Mouse (Mus musculus) kidney, postnatal 10 days (tissue): ENCODE data around the gene Dxo.

ENCODE experiments used
- DNase-seq: peaks from one replicate; pipeline ENCODE4 v3.0.0; 2021; ENCODE audit warnings: mixed read lengths

Dxo gene

DNA sequence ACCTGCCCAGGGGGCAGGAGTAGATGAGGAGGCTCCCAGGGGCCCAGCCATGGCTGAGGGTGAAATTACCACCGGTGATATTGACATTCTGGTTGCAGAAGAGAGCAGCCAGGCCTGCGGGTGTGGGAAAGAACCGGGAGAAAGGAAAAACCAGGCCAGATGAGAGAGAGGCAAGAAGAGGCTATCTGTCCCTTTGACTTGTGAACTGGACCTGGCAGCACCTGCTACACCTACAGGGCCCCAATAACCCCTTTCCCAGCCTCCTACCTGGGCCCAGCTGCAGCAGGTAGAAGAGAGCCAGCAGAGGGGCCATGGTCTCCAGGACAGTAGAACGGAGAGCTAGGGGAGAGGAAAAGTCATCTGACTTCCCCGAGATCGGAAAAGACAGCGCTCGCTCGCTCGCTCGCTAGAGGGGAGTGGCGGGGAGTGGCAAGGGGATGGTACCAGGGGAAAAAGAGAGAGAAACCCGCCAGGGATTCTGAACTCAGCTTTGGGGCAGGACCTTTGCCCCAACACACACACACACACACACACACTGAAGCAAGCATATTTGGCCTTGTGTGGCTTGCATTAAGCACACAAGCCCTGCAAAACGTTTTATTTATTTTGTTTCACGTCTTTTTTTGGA, 45.0 kb downstream of the Dxo start, which contains the start of gene Gm20547:
Gene Gm20547, minus strand, starts transcription at position 360 of the 628 bp plus-strand sequence.
- peak; percentile 42 for DNase-seq

DNA sequence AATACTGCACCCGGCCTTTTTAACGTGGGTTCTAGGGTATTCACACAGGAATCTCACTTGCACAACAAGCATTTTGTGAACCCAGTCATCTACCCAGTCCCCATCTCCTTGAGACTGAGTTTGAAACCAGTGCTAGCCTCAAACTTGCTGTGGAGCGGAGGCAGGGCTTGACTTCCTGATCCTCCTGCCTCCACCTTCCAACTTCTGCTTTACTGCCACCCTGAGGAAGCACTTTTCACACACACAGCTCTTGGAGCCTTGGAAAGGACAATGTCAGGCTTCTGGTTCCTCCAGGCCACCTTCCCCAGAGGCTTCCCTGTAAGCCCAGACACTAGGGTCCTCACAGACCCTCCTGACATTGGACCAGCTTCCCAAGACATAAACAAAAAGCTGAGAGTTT, 46.5 kb downstream of the Dxo start:
- DNase-seq, result no peak

DNA sequence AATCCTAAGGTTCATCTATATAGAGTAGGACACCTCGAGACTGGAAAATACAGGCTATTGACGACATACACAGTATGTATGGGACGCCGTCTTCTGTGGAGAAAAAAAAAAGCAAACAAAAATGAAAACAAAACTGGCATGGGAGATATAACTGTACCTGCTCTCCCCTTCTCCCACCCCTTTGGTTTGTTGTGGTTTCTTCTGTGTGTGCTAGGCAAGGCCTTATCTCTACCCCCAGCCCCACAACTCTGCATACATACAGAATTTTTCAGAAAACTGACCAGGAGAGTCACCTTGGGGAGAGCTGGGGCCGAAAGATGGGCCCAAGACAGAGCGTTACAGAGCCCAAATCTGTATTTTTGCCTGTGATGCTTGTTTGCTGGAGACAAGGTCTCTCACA, 47.9 kb downstream of the Dxo start:
- no peak for DNase-seq

DNA sequence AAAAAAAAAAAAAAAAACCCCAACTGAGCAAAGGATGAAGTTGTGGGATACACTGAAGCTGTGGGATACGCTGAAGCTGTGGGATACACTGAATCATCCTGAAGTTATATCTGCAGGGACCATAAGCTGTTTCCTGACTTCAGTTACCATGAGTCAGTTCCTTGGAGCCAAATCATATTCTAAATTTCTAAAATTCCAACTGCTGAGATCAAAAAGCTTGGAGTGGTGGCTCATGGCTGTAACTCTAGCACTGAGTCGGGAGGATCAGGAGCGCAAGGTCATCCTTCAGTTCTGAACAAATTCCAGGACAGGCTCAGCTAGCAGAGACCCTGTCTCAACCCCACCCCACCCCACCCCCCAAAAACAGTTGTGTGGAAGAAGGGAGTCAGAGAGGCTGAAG, 48.8 kb downstream of the Dxo start:
- no peak for DNase-seq

DNA sequence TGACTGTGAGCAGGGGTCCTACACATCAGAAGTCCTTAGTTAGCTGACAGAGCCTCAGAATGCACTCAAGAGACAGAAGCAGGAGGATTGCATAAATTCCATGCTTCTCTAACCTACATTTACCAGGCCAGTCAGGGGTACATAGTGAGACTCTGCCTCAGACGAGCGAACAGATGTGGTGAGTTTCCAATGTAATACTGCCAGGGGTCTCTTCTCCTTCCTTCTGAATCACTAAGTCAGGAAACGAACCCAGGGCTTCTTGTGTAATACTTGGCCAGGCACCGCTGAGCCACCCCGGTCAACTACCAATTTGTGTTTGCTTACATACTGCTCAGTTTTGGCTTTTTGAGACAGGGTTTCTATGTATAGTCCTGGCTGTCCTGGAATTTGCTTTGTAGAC, 51.1 kb downstream of the Dxo start:
- no peak for DNase-seq
